Mouse (Mus musculus) lung, adult 18-20 months (tissue): Measurements from ENCODE around the gene Shisa7.
"Not testable (repeated sequence)": the region's sequence is repeated elsewhere in the genome, so short reads cannot be mapped to it uniquely, and the experiment has no call there.

Source experiments
- DNase-seq, 2 experiments: peaks; one replicate each; pipeline ENCODE4 v3.0.0; 2022; ENCODE audit warnings: mixed read lengths in 2 of 2

Shisa7 gene

DNA sequence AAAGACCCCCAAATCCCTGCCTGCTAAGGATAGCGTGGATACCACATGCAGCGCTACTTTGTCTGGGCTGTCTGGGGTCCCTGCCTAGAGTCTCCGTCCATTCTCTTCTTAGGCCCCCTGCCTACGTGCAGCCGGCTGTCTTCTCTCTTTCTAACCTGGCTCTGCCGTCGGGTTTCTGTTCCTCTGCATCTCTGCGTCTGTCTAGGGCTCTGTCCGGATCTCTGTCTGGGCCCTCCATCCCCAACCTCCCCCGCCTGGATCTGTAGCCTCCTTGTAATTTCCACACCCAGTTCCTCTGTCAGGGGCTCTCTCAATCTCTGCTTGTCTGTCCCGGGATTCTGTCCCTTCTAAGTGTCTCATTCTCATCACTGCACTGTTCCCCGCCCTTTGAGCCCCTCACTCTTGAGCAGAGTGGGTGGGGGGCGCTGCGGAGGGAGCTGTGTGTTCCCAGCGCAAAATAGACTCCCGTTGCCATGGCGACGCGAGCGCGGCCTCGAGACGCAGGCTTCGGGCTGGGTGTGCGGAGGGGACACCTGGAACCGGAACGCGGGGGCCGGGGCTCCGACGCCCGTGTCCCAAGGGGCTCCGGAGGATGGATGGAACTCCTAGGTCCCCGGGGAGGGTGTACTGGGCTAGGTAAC lies 772 bp downstream of the Shisa7 start:
- no peak for DNase-seq

DNA sequence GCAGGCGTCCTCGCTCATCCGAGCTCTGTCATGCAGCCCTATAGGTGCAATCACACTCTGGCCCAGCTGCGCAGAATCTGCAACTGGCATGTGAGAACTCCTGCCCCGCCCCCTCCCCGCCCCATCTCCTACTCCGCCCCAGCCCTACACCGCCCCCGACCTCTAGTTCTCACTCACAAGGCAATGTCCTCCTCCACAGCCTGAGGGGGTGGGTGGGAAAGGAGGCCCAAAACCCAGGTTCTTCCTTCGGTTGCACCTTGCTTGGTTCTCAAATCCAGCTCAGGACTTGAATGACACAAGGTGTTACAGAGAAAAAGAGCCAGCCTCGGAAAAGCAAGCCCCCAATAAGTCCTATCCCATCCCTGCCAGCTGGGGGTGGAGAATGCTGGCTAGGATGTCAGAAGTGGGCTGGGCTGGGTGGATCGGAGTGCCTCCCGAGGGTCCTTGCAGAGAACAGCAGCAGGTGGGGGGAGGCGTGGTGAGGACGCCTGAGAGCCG lies 1.8 kb downstream of the Shisa7 start:
- DNase-seq: peak in 1 of 2 experiments; percentile 29

DNA sequence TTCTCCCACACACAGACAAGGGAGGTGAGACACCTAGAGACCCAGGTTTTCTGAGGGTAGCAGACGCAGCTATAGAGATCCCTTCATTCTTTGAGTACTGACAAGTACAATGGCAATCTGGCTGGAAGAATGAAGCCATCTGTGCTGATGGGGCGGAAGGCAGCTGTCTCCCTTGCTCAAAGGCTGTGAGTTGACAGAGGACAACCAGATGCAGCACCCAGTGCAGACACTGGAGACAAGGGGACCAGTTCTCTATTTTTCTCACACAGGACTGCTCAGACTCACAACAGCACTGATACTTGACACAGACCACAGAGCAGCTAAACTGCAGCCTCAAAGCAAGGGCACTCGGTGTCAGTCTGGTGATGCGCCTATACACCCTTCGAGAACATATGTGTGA lies 2.4 kb downstream of the Shisa7 start:
- DNase-seq: no peak

DNA sequence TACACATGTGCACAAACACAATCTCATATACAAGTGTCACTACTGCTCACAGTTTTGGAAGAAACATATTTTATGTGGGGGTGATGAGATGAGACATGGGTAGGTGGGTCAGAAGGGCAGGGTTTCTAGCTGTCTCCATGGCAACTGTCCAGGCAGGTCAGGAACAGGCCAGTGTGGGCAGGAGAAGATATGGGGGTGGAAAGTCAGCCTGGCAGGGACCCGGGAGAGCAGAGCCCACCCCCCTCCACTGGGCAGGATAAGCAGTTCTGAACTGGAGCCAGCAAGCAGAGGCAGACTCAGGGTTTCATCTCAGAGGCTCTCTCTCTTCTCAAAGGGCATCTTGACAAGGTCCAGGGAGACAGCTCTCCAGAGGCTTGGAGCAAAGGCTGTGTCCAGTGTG lies 6.9 kb downstream of the Shisa7 start:
- no peak for DNase-seq

DNA sequence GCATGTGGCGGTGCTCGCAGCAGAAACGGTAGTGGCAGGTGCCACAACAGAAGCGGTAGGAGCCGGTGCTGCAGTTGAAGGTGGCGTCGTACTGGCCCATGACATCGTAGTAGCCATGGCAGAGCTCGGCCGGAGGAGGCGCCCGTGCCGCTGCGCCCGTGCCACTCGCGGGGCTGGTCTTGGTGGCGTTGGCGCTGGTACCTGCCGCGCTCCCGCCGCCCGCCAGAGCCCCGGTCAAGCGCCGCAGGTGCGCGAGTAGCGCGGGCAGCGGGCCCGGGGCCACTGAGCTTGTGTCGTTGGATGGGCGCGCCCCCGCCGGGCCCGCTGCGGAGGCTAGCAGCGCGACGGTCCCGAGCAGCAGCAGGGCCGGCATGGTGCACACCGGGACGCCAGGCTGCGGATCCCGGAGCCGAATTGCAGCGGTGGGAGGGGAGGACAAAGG lies 8.1 kb downstream of the Shisa7 start:
- DNase-seq: peak; percentile 80 to 81

DNA sequence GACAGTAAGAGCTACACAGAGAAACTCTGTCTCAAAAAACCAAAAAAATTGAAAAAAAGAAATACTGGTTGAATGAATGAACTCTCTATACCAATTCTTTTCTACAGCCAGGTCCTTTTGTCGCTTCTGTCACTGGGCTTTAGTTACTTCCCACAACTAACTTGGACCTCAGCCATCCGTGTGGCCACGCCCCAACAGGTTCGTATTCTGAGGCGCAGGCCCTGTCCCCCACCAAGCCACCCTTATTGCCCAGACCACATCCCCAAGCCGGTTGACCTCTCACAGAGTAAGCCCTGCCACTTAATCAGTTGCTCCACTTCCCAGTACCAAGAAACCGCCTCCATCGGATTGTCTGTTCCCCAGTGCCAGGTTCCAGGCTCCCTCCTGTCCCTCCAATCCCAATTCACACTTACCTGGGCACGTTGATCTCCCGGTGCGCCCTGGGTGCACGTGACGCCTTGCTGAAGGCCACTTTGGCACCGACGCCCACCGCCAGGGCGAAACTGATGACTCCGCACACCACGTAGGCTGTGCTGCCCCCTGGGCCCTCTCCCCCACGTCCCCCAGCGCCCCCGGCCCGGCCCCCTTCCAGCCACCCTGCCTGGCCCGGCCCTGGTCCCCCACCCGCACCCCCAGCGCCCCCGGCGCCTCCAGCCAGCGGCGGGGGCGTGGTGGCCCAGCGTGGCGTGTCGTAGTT lies 8.7 kb downstream of the Shisa7 start:
- peak; percentile 67 to 69 for DNase-seq

DNA sequence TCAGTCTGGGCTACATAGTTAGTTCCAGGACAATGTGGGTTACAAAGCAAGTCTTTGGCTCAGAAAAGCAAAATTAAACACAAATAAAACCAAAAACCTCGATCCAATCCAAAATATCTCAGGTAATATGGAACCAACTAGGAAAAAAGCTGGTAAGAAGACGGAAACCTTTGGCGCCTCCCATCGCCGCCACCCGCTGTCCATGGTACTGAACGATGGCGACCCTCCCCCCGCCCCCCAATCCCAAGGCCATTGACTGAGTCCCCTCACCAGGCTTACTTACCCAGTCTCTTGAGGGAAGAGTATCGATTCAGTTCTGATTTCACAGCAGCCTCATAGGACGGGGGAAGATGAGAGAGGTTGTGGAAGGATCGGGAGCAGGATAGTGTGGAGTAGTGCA lies 14.0 kb downstream of the Shisa7 start:
- DNase-seq: no peak

DNA sequence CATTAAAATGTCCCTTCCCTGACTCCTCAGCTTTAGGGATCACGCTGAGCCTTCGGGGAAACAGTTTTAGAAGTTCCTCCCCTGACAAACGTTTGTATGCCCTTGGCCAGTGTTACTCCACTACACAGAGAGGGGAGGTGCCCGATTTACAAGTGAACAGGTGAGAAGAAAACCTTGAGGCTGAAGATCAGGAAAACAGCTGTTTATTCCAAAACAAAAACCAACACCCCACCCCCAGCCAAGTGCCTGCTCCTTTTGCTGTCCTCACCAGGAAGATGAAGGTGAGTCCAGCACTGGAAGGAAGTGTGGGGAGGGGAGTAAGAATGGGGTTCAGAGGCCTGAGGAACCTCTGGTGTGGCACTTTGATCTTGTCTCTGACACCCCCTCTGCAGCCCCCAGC lies 19.1 kb downstream of the Shisa7 start:
- no peak for DNase-seq

DNA sequence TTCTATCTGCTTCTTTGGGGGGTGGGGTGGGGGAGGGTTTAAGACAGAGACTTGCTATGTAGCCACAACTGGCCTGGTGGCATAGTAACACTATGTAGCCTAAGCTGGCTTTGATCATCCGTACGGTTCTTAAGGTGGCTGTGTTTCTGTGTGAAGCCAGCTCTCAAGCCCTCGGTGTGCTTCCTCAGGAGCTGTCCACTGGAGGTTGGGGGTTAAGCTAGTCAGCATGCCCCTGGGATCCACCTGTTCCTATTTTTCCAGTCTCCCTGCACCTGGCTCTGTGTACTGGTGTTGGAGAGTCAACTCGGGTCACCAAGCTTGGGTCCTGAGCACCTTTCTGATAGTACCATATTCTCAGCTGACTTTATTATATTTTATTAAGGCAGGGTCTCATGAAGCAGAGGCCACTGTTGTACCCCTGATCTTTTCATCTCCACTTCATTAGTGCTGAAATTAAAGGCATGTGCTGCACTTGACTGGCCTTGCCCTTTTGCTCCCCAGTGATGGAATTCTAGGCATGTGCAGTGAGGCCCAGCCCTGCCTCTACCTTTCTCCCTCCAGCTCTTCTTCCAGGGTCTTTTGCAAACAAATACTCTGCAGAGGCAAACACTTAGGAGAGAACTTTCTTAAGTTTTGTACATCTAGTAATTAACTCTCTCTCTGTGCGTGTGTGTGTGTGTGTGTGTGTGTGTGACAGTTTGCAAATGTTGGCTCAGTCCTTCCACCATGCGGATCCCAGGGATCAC lies 22.2 kb downstream of the Shisa7 start:
- peak; percentile 32 to 42 for DNase-seq

DNA sequence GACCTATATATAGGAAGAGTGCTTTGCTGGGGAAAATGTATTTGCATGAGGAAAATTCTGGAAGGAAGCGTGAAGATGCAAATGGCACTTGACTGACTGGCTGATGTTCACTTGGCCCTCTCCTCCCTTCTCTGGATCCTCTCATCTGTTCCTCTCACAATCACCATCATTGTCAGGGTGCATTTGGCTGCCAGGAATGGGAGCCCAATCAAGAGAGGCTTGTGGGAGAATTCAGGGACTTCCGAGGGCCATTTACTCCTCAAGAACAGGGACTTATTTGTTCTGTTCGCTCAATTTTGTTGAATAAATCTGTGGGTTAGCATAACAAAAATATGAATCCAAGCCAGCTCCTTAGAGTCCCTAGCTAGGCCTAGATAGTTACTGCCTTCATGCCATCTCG lies 22.8 kb downstream of the Shisa7 start:
- DNase-seq: no peak

DNA sequence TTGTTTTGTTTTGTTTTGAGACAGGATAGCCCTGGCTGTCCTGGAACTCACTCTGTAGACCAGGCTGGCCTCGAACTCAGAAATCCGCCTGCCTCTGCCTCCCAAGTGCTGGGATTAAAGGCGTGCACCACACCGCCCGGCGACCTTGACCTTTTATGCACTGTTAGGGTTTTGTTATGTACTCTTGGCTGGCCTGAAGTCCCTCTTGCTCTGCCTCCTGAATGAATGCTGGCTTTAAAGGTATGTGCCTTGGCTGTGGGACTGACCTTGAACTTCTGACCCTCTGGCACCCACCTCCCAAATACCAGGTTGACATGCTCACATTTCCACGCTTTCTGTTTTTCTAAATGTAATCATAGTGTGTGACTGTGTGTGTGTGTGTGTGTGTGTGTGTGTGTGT lies 23.6 kb downstream of the Shisa7 start:
- DNase-seq: not testable (repeated sequence)

DNA sequence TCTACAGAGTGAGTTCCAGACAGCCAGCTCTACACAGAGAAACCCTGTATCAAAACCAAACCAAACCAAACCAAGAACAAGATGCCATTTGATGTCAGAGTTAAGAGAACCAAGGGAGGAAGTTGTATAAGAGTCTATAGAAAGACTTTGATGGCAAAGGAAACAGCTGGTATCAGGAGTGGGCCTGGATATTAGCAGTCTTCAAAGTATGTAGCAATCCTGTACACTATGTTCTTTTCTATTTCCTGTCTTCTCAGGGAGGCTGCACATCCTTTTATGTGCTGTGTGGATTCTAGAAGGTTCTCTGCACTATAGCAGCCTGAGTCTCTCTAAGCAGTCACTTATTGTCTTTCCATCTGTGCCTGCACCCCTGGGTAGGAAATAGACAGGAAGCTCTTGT lies 27.9 kb downstream of the Shisa7 start:
- no peak for DNase-seq

DNA sequence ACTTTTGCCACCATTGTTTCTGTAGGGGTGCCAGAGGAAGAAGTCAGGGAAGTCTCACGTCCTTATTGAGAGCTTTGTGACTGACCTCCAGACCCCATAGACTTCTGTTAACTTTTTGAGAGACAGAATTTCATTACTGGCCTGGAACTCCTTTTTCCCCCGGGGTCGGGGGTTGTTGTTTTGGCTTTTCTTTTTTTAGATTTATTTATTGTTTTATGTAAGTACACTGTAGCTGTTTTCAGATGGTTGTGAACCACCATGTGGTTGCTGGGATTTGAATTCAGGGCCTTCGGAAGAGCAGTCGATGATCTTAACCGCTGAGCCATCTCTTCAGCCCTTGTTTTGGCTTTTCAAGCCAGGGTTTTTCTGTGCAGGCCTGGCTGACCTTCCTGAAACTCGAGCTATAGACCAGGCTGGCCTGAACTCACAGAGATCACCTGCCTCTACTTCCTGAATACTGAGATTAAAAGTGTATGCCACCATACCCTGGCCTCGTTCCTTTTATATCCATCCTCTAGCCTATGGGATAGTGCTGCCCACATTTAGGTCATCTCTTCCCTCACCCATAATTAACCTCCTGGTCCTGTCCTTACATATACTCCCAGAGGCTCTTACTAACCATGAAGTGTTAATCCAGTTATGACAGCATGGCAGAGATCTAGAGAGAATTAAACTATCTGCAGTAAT lies 31.2 kb downstream of the Shisa7 start:
- no peak for DNase-seq

DNA sequence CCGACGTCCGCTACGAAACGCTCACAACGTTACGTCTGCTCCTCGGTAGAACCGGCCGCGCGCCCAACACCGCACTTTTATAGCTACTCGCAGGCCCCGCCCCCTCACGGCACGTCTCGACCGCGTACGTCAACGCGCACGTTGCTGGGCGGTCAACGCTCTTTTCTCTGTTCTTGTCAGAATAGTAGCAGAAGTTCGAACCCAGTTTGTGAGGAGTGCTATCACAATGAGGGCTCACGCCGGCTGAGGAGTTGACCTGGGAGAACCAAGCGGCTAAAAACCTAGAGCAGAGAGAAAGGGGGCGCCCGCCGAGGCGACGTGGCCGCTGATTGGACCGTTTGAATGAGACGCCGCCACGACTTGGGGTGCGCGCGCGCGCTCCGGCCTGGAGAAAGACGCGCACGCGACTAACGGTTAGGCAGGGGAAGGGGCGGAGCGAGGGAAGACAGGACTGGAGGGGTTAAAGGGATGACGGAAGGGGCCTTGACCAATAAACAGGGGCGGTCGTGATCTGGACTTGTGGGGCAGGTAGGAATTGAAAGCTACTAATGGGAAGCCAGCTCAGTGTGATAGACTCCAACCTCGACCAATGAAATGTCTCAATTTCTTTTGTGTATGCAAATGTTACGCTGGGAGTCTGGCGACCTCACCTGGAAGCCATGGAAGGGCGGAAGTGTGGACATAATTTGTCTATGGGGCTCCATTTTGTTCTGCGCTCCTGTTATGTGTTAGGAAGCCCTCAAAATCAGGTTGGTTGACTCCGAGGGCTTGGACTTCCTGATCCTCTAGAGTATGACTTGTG lies 32.0 kb downstream of the Shisa7 start, which contains the start of gene Ube2s:
Gene Ube2s, minus strand, starts transcription at position 288 of the 802 bp plus-strand sequence.
- peak; percentile 99 for DNase-seq

DNA sequence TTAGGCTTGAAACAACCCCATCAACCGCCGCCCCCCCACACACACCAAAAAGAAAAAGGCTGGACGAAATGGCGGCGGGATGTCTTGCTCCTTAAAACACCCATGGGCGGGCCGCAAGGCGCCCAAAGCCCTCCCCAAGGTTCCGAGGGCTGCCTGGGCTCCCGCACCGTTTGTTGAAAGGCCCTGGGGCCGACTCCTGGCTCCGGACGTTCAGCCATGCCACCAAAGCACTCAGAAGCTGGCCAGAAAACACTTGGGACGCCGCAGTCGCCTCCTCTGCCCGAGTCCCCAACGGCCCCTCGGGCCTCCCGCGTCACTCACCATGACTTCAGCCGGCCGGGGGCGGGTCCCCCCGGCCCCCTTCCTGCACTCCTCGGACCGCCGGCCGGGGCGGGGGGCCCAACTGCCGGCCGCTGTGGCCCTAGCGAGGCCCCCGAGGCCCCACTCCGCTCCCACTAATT lies 32.6 kb downstream of the Shisa7 start:
- DNase-seq: peak in 1 of 2 experiments; percentile 27

DNA sequence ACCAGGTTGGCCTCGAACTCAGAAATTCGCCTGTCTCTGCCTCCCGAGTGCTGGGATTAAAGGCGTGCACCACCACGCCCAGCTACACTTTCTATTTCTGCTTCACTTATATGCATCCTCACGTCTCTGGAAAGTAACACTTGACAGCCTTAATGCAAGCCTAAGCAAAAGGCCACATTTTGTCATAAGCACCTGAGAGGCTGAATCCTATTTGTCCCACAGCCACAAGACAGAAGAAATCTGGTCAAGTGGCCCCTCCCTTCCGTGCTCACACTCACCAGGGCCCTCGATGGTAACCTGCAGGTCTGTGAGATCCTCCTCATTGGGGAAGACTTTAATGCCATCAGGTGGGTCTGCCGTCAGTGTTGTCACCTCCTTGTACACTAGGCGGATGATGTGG lies 33.4 kb downstream of the Shisa7 start:
- DNase-seq: not testable (repeated sequence)

DNA sequence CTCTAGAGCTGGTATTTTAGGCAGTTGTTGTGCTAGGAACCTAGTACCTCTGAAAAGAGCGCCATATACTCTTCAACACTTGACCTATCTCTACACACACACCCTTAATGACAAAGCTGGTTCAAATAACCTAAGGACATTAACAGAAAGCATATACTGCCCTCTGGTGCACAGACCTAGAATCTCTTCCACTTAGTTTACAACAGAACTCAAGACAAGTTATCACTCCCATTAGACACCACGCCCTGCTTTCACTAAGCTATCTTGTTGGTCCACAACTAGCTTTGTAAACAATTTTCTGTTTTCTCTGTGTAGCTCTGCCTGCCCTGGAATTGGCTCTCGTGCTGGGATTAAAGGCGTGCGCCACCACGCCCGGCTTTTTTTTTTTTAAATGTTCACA lies 37.8 kb downstream of the Shisa7 start:
- DNase-seq: peak in 1 of 2 experiments; percentile 48

DNA sequence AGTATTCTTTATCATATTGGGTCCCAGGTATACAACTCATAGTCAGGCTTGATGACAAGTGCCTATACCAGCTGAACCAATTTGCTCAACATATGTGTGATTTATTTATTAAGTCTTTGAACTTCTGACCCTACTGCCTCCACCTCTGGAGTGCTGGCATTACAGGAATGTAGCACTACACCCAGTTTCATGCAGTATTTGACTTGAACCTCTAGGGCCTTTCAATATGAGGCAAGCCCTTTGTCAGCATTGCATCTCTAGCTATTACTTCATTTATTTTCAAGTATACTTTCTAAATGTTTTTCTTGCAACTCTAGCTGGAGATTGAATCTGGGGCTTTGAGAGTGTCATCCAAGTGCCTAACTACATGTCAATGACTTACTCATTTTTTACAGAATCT lies 42.2 kb downstream of the Shisa7 start:
- DNase-seq: no peak

DNA sequence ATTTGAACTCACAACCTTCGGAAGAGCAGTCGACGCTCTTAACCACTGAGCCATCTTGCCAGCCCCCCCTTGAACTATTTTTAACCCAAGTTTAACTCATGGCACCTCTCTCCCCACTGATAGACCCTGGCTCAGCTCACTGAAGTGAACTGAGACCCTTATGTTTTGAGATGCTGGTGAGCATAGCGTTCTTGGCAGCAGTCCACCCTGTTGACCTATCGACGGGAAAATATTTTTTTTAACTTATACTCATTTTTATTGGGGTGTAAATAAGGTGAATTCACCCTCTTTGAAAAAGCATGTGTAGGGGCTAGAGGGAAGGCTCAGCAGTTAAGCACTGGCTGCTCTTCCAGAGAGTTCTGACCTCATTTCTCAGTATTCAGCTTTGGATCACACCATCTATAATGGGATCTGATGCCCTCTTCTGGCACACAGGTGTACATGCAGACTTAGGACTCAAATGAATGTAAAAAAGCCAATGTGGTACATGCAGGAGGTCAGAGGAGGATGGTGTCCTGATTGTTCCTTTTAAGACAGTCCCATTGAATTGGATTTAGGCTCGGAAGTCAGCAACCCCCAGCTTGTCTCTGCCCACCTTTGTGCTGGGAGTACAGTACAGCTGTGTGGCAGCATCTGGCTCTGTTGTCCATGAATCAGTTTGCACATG lies 48.6 kb downstream of the Shisa7 start:
- no peak for DNase-seq

DNA sequence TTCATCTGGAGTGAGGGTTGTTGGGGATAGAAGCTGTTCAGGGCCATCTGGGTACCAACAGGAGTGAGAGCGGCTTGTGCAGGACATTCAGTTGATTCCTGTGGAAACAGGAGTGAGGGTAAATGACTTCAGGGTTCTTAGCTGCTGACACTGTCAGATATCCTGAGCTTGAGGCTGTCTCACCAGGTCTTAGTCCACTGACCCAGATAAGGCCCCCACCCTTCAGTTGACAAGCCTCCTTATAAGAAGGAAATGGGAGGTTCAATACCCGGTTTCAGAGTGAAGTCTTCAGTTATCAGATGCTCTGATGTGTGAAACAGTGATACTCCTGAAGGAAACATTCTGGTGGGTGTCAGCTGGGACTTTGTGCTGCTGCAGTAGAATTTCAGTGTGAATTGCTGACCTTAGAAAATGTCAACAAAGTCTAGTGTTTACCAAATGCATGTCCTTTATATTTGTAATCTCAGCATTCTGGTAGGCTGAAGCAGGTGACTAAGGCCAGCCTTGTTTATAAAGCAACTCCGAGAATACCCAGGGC lies 49.8 kb downstream of the Shisa7 start:
- no peak for DNase-seq

DNA sequence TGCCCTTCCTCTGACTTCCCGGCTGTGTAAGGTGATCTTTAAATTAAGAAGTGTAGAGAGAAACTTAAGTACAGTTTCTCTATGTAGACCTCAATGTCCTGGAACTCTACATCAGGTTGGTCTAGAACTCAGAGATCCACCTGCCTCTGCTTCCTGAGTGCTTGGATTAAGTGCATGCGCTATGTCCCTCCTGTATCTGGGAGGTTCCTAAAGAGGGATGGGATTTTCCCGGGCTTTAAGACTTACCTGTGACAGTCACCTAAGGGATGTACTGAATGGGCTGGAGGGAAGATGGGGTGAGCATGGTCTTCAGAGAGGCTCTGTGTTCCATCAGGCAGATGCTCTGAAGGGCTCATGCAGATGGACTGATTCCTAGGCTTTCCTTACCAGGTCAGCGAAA lies 50.8 kb downstream of the Shisa7 start:
- DNase-seq: no peak
